Mouse (Mus musculus) liver, embryonic 12.5 days (tissue): ENCODE measurements at regions not wholly inside any gene's neighbourhood (a gene's known extent, or its start where the extent isn't known, plus 50 kb on each side); places are given as distances from the start of the nearest gene placed in this dataset.

Source experiments
- ATAC-seq: fragments of 200-750 bp; cut with Nextera tagmentation; 2 replicates; pipeline ENCODE4 v1.8.0; 2017; ENCODE audit warnings: moderate number of reproducible peaks, mild to moderate bottlenecking, moderate library complexity
- H3K27ac ChIP-seq: fragments of 300-500 bp; sonication (generic); 2 replicates; pipeline ENCODE4 v1.5.1; 2016; ENCODE audit warnings: mild to moderate bottlenecking
- H3K27me3 ChIP-seq: fragments of 300-500 bp; sonication (generic); replicated peaks from 2 replicates; pipeline ENCODE4 v1.6.1; 2016; ENCODE audit warnings: mild to moderate bottlenecking, moderate library complexity
- H3K36me3 ChIP-seq: fragments of 300-500 bp; sonication (generic); 2 replicates; pipeline ENCODE4 v1.6.1; 2016; ENCODE audit warnings: mild to moderate bottlenecking, moderate library complexity
- H3K4me1 ChIP-seq: fragments of 300-500 bp; sonication (generic); 2 replicates; pipeline ENCODE4 v1.6.1; 2016
- H3K4me2 ChIP-seq: fragments of 300-500 bp; sonication (generic); 2 replicates; pipeline ENCODE4 v1.6.1; 2016; ENCODE audit warnings: mild to moderate bottlenecking, moderate library complexity
- H3K4me3 ChIP-seq: fragments of 300-500 bp; sonication (generic); 2 replicates; pipeline ENCODE4 v1.5.1; 2016; ENCODE audit warnings: mild to moderate bottlenecking, moderate library complexity
- H3K9ac ChIP-seq: fragments of 300-500 bp; sonication (generic); 2 replicates; pipeline ENCODE4 v1.6.1; 2016; ENCODE audit warnings: mild to moderate bottlenecking, moderate library complexity
- H3K9me3 ChIP-seq: fragments of 300-500 bp; sonication (generic); replicated peaks from 2 replicates; pipeline ENCODE4 v1.6.1; 2016; ENCODE audit warnings: mild to moderate bottlenecking, moderate library complexity
- WGBS: fragments of 180-500 bp; shearing (Covaris S2); methylation state at CpG from one replicate; pipeline ENCODE4 v1.1.7; 2016; ENCODE audit not compliant: insufficient replicate concordance; 5-methylcytosine and 5-hydroxymethylcytosine counted together

- Histone ChIP-seq H3K9me3 (no peaks in the 10 kb centered on the region), H3K4me2 (no peak overlapping the region), H3K27me3 (no peaks in the 10 kb centered on the region), H3K4me1 (no peaks in the 10 kb centered on the region), H3K27ac (no peak overlapping the region), H3K36me3 (no peaks in the 10 kb centered on the region), H3K9ac (no peak overlapping the region), H3K4me3 (no peak overlapping the region)
- ATAC-seq: no peak
- WGBS: 50% methylated on average over 6 of the region's 6 CpGs
Observed at GRCm38 (mm10) chr2:133141341-133142035, 195.8 kb upstream of the Fermt1 start.

GRCm38 (mm10) chr2:133152461-133152860 lies 206.8 kb upstream of the Fermt1 start:
- H3K4me1 ChIP-seq: no peaks in the 10 kb centered on the region
- H3K4me2 ChIP-seq: no peak overlapping the region
- ATAC-seq: no peak
- no peaks in the 10 kb centered on the region for H3K27me3 ChIP-seq
- H3K9ac ChIP-seq: no peak overlapping the region
- no peaks in the 10 kb centered on the region for H3K9me3 ChIP-seq
- H3K36me3 ChIP-seq: no peaks in the 10 kb centered on the region
- WGBS: 45% methylated on average over 1 of the region's 1 CpGs
- H3K4me3 ChIP-seq: no peak overlapping the region
- no peak overlapping the region for H3K27ac ChIP-seq

GRCm38 (mm10) chr2:133156537-133156936 lies 210.8 kb upstream of the Fermt1 start:
- Histone ChIP-seq H3K27me3 (no peaks in the 10 kb centered on the region), H3K9me3 (no peaks in the 10 kb centered on the region), H3K4me2 (no peak overlapping the region), H3K9ac (no peak overlapping the region), H3K27ac (no peak overlapping the region), H3K36me3 (no peaks in the 10 kb centered on the region), H3K4me1 (no peaks in the 10 kb centered on the region), H3K4me3 (no peak overlapping the region)
- ATAC-seq: no peak
- 40% methylated on average over 3 of the region's 3 CpGs for WGBS

- Histone ChIP-seq H3K9me3 (no peaks in the 10 kb centered on the region), H3K4me1 (no peaks in the 10 kb centered on the region)
Observed at GRCm38 (mm10) chr2:133158206-133158605, 212.5 kb upstream of the Fermt1 start.

DNA sequence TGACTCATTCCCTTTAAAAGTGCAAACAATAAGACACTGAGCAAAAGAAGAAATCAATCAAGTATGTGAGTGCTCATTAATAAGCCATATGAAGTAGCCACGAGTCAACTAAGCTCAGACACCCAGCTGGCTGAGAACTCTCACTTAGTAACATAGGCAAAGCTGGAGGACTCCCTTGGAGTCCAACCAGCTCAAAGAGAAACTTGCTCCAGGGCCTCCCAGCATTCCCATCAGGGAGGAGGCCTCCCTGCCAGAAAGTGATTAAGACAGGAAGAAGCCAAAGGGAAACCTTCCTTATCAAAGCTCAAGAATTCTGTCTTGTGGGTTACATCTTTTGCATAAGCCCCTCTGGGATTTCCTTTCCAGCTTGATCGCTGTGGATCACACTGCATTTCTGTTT lies 213.7 kb upstream of the Fermt1 start:
- H3K27ac ChIP-seq: no peak overlapping the region
- no peak overlapping the region for H3K4me3 ChIP-seq
- no peaks in the 10 kb centered on the region for H3K9me3 ChIP-seq
- WGBS: 19% methylated on average over 2 of the region's 2 CpGs
- H3K36me3 ChIP-seq: no peaks in the 10 kb centered on the region
- no peak for ATAC-seq
- no peaks in the 10 kb centered on the region for H3K27me3 ChIP-seq
- H3K9ac ChIP-seq: no peak overlapping the region
- no peaks in the 10 kb centered on the region for H3K4me1 ChIP-seq
- H3K4me2 ChIP-seq: no peak overlapping the region

More at GRCm38 (mm10) chr2:133158206-133158605, 212.5 kb upstream of the Fermt1 start:
- Histone ChIP-seq H3K4me2 (no peak overlapping the region), H3K27me3 (no peaks in the 10 kb centered on the region), H3K36me3 (no peaks in the 10 kb centered on the region), H3K4me3 (no peak overlapping the region), H3K9ac (no peak overlapping the region), H3K27ac (no peak overlapping the region)
- no peak for ATAC-seq
- WGBS: 51% methylated on average over 8 of the region's 8 CpGs

DNA sequence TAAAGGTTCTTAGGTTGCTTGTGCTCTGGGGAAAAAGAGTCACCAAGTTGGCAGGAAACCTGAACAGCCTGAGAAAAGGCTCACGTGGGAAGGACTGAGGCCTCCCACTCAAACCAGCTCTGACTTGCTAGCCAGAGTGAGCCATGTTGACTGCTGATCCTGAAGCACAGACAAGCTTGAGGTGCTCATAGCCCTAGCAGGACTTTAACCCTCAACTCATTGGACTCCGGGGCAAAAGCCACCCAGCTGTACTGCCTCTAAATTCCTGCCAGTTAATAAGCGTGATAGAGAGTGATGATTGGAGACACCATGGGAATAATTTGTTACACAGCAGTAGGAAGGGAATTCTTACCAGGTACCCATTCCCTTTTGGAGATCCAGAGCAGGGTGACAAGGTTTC lies 230.7 kb upstream of the Fermt1 start:
- no peak overlapping the region for H3K4me2 ChIP-seq
- 59% methylated on average over 3 of the region's 3 CpGs for WGBS
- no peaks in the 10 kb centered on the region for H3K9me3 ChIP-seq
- H3K36me3 ChIP-seq: no peaks in the 10 kb centered on the region
- H3K4me1 ChIP-seq: no peaks in the 10 kb centered on the region
- H3K27me3 ChIP-seq: no peaks in the 10 kb centered on the region
- ATAC-seq: no peak
- no peak overlapping the region for H3K9ac ChIP-seq
- no peak overlapping the region for H3K27ac ChIP-seq
- H3K4me3 ChIP-seq: no peak overlapping the region

- no peak overlapping the region for H3K4me2 ChIP-seq
- no peaks in the 10 kb centered on the region for H3K4me1 ChIP-seq
- H3K4me3 ChIP-seq: no peak overlapping the region
- WGBS: 74% methylated on average over 1 of the region's 1 CpGs
- H3K27ac ChIP-seq: no peak overlapping the region
- no peak overlapping the region for H3K9ac ChIP-seq
- H3K9me3 ChIP-seq: no peaks in the 10 kb centered on the region
- ATAC-seq: no peak
- H3K36me3 ChIP-seq: no peaks in the 10 kb centered on the region
- no peaks in the 10 kb centered on the region for H3K27me3 ChIP-seq
Observed at GRCm38 (mm10) chr2:133181216-133181615, 235.5 kb upstream of the Fermt1 start.

DNA sequence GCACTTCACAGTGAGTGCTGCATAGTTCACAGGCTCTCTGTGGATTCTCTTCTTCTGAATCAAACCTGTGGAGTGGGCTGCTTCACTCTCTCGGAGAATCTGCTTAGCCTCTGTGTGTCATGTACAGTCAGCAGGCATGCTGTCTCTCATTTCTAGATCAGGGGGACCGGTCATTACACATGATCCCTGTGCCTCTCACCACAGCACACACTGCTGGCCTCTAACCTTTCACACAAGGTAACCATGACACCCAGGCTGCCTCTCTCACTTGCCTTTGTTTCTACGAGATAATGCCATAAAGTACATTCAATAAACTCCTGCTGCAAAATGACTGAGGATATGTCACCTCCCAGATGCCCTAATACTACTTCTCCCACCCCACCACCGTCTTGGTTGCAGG lies 237.2 kb upstream of the Fermt1 start:
- Histone ChIP-seq H3K4me3 (no peak overlapping the region), H3K27me3 (no peaks in the 10 kb centered on the region), H3K4me2 (no peak overlapping the region), H3K27ac (no peak overlapping the region), H3K36me3 (no peaks in the 10 kb centered on the region), H3K9ac (no peak overlapping the region), H3K4me1 (no peaks in the 10 kb centered on the region), H3K9me3 (no peaks in the 10 kb centered on the region)
- no peak for ATAC-seq
- WGBS: 57% methylated on average over 4 of the region's 4 CpGs

- Histone ChIP-seq H3K36me3 (no peaks in the 10 kb centered on the region), H3K9me3 (no peaks in the 10 kb centered on the region), H3K4me3 (no peak overlapping the region), H3K4me1 (no peaks in the 10 kb centered on the region), H3K4me2 (no peak overlapping the region), H3K27ac (no peak overlapping the region), H3K27me3 (no peaks in the 10 kb centered on the region), H3K9ac (no peak overlapping the region)
- 39% methylated on average over 5 of the region's 5 CpGs for WGBS
- no peak for ATAC-seq
Observed at GRCm38 (mm10) chr2:133204295-133204866, 258.7 kb upstream of the Fermt1 start.

DNA sequence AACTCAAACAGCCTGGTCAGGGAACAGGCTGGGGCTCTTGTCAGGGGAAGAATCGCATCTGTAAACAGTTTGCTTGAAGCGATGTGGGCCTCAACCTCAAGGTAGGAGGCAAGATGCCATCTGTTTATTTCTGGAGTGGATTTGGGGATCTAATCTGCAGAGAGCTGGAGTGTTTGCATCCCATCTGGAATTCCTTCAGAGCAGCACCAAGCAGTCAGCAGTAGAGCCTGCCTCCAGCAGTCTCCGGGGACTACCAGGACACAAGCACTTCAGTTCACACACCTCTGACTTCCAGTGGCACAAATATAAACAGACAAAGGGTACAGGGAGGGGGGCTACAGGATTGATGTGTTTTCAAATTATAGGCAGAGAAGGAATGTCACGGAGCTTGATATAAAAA lies 262.8 kb upstream of the Fermt1 start:
- Histone ChIP-seq H3K4me3 (no peak overlapping the region), H3K9ac (no peak overlapping the region), H3K4me2 (no peak overlapping the region), H3K36me3 (no peaks in the 10 kb centered on the region), H3K4me1 (no peaks in the 10 kb centered on the region), H3K27ac (no peak overlapping the region), H3K27me3 (no peaks in the 10 kb centered on the region), H3K9me3 (no peaks in the 10 kb centered on the region)
- ATAC-seq: no peak
- WGBS: 55% methylated on average over 4 of the region's 4 CpGs

- WGBS: 64% methylated on average over 4 of the region's 4 CpGs
- no peaks in the 10 kb centered on the region for H3K4me1 ChIP-seq
- no peak for ATAC-seq
Observed at GRCm38 (mm10) chr2:133221762-133222556, 276.3 kb upstream of the Fermt1 start.

DNA sequence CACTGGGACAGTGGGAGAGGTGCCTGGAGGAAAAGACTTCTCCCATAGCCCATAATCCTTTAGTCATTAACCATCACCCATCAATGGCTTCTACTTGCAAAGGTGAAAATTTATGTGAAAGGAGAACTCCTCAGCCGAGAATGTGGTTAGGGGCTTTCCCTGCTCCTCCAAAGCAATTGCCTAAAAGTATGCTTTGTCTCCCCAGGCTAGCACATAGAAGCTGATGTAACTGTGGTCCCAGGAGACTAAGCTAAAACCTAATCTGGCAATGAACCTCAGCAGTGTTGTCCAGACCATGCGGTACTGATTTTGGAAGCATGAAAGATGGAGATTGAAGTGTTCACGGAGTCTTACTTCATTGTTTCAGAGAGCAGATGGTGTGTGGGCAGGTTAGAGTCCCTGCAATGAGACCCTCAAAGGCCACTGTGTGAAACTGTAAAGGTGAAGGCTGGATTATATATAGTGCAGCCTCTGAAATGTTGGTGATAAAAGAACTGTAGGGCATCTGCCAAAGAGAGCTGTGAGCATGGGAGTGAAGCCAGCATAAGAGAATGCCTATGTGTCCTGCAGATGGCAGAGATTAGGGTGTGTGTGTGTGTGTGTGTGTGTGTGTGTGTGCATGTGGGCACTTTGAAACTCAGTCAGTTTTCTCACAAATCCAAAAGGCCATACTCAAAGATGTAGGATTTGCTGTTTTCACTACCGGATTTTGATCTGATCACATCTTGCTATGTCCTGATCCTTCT lies 289.6 kb upstream of the Fermt1 start:
- Histone ChIP-seq H3K4me1 (no peaks in the 10 kb centered on the region), H3K4me2 (no peak overlapping the region), H3K27me3 (no peaks in the 10 kb centered on the region), H3K36me3 (no peaks in the 10 kb centered on the region), H3K27ac (no peak overlapping the region), H3K9me3 (no peaks in the 10 kb centered on the region), H3K4me3 (no peak overlapping the region), H3K9ac (no peak overlapping the region)
- ATAC-seq: no peak
- 72% methylated on average over 4 of the region's 4 CpGs for WGBS

More at GRCm38 (mm10) chr2:133221762-133222556, 276.3 kb upstream of the Fermt1 start:
- H3K4me3 ChIP-seq: no peak overlapping the region
- no peaks in the 10 kb centered on the region for H3K9me3 ChIP-seq
- H3K4me2 ChIP-seq: no peak overlapping the region
- no peak overlapping the region for H3K9ac ChIP-seq
- H3K27ac ChIP-seq: no peak overlapping the region
- H3K27me3 ChIP-seq: no peaks in the 10 kb centered on the region
- no peaks in the 10 kb centered on the region for H3K36me3 ChIP-seq
